Mouse (Mus musculus) gastrocnemius, adult 8-10 months (tissue): ENCODE data around the gene Zfp683. TPM values are rescaled to one million over a fixed set of nuclear protein-coding genes. Genes with fewer than 3 reads are reported as not detected.
A peak's percentile ranks its signal among the peaks of the same experiment; 100 is the strongest.

ENCODE experiments used
- DNase-seq, 2 experiments: peaks; one replicate each; pipeline ENCODE4 v3.0.0; 2022; ENCODE audit warnings: low spot score in 2 of 2
- total RNA-seq, 4 experiments: library from RNA; stranded (reverse); gene quantifications; 2 replicates each; pipeline ENCODE4 v1.2.4; 2022

Gene Zfp683
- total RNA-seq, 4 experiments from 2014 or later: not detected

DNA sequence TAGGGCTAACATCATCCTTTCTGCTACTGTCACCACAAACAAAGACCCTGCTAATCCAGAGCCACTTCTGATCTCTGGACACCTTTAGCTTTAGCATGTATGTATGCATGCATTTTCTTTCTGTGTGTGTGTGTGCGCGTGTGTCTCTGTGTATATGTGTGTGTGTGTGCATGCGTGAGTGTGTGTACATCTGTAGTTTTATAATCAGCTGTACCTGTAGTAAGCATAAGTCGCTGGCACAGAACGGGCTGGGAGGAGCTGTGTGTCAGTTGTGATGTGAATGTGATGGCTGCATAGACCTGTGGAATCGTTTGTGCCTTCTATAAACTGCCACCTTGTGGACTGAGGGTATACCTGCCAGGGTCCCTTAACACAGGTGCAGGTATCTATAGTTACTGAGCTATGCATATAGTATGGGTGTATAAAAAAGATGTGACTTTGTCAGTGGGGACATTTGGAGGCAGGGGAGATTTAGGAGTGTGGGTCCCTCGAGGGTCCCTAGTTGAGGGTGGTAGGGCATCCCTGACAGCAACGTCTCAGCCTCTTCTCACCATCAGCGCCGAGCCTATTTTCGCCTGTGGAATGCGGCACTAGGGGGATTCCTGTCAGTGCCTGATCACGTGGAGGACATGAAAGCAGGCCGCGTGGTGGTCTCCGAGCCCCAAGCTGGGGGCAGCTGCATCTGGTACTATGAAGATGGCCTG lies 37.0 kb downstream of the Zfp683 start:
- no peak for DNase-seq

DNA sequence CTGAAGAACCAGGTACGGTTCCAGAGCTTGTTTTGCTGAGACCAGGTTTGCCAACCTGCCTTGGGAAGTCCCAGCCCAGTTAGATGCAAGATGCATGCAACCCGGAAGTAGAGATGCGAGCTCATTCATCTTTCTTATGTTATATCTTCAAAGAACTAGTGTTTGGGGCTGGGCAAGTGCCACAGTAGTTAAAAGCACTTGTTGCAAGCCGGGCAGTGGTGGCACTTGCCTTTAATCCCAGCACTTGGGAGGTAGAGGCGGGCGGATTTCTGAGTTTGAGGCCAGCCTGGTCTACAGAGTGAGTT lies 37.5 kb downstream of the Zfp683 start:
- DNase-seq: no peak

DNA sequence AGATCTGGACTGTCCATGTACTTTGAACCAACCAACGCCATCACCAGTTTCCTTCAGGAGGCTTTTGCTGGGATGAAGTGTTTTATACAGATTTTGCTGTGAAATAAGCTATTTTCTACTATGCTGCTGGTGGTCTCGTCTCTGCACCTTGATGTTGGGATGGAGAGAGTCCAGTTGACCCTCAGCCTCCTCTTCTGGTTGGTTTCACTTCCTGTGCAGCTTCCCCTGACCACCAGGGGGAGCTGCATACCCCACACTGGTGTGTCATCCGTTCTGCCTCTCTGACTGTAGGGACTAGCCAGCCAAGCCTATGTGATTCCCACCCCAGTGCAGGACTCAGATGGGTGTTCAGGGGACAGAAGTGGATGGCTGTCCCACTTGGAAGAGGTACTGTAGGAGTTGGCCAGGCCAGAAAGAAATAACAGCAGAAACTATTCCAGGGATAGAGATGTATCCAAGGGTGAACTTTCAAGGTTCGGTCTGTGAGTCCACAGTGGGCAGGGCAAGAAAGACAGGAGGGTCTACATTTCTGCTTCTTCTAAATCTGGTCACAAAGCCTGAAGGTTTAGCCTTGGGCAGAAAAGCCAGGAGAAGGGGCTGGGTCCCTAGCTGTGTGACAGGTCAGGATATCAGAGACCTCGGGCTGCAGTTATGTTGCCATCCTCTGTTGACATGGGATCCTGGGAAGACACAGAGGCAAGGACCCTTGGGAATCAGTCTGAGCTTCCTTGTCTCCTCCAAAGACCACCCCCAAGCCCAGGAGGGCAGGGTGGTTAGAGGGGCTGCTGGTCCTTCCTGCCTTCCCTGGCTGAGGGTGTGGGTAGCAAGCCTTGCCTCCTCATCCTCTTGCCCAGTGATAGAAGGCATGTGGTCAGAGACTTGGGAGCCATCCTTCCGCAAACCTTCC lies 39.0 kb downstream of the Zfp683 start:
- peak in 1 of 2 experiments; percentile 28 for DNase-seq

DNA sequence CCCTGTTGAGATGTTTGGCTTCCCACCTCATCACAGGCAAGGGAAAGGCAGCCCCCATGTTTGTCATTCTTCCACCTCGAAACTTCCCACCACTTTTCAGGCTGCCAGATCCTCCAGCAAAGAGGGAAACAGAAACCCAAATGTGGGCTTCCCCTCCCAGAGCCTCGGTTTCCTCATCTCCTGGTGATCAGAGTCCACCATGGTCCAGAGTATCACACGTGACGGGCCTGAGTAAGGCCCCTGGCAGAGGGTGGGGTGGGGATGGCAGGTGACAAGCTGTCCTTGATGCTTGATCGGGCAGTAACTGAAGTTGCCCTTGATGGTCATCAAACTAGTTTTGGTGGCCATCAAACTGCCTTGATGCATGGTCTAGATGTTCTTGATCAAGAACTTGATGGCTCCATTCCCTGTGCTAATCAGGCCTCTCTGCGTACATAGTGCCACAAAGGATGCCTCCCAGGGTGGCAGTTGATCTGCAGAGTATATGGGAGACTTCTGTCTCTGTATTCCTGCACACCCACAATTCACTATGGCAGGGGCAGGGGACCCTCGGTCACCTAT lies 40.4 kb downstream of the Zfp683 start:
- no peak for DNase-seq

DNA sequence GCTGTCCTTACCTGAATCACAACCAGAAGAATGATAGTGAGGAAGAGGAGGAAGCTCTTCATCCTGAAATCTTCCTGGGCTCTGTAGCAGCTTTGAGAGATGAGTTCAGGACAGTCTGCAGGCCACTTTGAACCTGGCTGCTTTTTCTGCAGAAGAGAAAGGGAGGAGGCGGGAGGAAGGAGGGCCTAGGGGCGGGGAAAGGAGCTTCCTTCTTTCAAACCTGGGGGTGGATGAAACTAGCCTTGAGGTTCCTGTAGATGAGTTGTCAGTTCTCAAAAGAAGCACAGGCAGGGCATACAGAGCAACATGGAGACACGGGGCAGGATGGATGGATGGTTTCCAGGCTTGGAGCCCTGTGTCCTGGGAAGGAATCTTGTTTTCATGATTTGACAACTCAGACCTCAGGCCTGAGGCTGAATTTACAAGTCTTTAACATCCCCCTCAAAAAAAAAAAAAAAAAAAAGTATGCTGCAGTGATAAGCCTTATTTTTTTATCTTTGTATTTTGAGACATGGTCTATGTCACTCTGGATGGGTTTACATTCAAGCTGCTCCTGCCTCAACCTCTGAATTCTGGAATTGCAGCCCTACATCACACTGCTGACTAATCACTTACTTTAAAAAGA lies 41.4 kb downstream of the Zfp683 start, which contains the start of gene Cd52:
TSS of gene Cd52 (minus strand) at position 160 of the 625 bp plus-strand sequence.
- DNase-seq: no peak

DNA sequence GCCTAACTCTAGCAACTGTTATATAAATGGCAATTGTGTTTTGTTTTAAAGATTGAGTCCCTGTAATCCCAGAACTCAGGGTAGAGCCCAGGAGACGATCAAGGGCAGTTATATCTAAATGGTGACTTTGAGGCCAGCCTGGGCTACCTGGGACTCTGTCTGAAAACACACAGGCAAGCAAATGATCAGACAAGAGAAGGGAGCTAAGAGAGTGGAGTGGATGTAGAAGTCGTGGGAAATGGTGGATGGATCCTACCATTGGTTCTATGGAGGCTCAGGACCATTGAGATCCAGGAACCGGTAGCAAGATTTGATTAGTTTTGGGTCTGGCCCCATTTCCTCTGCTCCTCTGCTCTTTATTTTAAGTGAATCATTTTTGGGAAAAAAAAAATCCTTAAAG lies 42.5 kb downstream of the Zfp683 start:
- no peak for DNase-seq

DNA sequence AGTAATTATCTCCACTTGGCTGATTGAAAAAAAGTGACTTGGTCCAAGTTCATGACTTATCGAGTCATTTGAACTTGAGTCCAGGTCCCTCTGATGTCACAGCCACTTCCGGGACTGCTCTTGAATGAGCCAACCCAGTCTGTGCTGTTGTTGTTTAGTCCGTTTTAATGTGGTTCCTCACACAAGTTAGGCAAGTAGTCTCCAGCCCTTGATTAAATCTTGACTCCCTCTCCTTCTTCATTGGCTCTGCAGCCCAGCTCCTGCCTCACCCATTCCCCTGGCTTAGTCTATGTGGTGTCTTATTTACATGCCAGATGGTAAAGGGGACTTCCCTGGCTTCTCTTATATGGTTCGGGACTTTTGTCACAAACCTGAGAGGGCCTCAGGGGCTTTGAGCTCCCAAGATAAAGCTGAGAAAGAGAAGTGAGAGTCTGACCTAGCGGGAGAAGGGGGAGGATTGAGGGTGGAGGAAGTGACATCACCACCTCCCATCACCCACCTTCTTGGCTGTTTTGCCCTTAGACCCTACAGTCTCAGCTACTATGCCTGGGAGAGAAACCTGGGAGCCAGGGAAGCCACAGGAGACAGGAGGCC lies 43.5 kb downstream of the Zfp683 start:
- no peak for DNase-seq

DNA sequence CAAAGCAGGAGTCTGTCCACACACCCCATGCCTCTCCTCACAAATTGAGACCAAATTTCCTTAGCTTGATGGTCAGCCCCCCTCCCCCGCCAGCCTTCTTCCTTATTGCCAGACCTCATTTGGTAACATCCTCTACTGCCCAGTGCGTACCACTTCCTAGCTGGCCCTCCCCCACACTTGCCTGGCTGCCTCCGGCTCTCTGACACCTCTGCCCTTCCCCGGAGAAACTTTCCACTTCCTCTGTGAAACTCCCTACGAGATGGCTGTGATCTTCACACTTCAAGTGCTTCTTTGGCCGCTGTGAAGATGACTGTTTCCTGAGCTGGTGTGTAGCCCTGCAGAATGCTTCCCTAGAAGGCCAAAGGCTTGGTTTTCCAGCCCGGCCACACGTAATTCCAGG lies 45.0 kb downstream of the Zfp683 start:
- DNase-seq: no peak

DNA sequence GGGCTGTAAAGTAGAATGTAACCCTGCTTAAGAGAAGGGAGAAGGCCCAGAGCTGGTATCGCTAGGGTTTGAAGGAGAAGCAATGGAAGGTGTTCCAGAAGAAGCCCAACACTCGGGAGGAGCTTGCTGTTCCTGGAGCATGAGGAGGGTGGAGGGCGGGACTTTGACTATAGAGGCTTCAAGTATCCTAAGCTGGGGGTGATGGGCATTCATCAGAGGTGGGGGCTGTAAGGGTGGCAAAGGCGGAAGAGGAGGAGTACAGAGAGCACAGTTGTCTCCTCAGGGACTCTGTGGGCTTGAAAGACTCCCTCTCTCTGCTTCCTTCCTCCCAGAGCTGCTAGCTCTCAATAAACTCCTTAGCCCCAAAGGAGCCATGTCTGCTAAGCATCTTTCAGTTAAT lies 46.6 kb downstream of the Zfp683 start:
- DNase-seq: no peak

DNA sequence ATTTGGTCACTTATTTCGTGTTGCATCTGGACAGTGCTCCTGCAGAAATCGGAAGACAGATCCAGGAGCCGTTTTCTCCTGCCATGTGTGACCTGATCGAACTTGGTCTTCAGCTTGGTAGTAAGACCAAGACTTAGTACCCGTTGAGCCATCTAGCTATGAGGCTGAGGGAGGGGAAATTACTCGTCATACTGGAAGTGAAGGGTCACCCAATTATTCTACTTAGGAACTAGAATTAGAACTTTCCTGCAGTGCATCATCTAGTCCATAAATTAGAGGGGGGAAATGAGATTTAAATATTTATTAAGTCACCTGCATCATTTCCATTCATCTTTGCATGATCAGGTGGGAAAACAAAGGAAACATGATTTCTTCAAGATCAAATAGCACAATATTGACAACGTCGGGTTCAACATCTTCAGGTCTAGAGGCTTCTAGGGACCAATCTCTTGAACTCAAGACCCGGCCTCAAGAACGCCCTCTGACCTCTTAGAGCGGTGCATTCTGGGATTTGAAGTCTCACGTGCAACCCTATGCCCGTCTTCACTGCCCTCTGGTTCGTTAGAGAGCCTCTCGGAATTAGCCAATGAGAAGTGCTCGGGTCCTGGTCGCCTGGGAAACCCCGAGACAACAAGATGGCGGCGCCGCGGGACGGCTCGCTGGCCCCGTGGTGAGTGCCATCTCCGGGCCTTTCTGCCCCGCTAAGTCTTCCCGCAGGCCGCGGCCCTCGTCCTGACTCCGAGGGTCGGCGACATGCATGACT lies 48.5 kb downstream of the Zfp683 start, which contains the start of gene Ubxn11:
TSS of gene Ubxn11 (plus strand) at position 592 of the 763 bp plus-strand sequence.
- DNase-seq: peak; percentile 66 to 76

DNA sequence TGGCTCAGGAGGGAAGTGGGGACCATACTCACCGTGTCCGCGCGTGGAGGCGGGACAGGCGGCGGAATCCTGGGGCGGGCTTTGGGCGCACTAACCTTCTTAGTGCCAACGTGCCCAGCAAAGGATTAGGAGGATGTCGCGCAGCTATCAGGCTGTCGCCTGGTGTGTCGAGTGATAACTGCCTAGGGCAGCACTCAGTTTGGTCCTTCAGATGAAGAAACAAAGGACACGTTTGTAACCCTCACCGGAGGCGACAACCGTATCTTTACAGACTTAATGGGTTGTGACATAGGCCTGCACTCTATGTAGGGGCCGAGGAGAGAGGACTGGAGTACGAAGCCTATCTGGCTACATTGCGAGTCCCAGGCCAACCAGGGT lies 49.1 kb downstream of the Zfp683 start:
- DNase-seq: no peak

DNA sequence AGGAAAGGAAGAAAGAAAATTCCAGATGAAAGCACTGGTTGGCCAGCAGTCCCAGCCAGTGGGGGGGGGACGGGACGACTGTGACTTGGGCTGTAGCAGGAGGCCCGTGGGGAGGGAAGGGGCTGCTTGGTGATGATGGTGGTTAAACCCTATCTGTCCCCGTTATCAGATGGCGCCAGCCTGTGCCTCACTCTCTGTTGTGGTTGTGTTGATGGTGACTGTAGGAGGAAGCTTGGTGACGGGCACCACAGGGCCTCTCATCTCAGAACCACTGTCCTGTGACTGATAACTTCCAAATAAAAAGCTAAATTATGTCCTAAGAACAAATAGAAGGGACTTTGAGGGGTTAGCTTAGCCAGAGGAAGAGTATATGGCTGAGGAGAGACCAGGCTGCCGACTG lies 52.5 kb downstream of the Zfp683 start:
- DNase-seq: no peak

DNA sequence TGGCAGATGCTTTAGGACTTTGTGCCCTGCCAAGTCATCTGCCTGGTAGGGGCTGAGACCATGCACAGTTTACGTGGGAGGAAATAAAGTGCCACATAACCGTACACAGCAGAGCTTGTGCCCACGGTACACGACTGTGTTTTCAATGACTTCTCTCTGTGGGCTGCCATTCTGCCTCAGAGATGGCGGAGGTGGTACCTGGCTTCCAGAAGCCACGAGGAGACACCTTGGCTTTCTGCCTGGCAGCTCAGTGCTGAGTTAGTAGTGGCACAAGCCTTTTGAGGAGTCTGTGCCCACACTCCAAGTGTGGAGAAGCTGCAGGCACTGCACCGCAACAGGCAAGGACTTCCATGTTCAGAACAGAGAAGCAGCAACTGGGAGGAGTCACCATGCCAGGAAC lies 54.1 kb downstream of the Zfp683 start:
- DNase-seq: no peak

DNA sequence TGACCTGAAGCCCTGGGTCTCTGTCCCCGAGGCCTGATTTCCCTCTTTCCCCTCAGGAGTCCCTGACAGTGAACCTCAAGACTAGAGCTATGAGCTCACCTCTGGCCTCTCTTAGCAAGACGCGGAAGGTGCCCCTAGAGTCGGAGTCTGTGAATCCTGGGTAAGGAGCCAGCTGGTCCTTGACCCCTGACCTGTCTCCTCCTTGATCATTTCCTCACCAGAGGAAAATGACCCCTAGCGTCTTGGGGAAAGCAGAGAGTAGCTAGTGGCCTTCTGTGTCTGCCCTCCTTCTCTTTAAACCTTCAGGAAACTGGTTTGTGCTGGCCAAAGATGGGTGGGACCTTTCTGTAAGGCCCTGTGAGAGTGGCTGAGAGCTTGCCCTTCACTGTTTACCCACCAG lies 54.6 kb downstream of the Zfp683 start:
- DNase-seq: no peak

Other genes with a start within 250 kb of the Zfp683 start
- 1 to 10 TPM; 3.3 to 4.7 (median 4.0) TPM for gene Rps6ka1, start 166.0 kb upstream of the Zfp683 start, total RNA-seq
- 10 to 100 TPM; 28.5 to 36.6 (median 31.6) TPM for gene Hmgn2, start 85.2 kb upstream of the Zfp683 start, total RNA-seq
- 1 to 10 TPM; 8.0 to 9.1 (median 8.8) TPM for gene Dhdds, start 52.9 kb upstream of the Zfp683 start, total RNA-seq
- under 1 TPM; 0.39 to 0.96 (median 0.60) TPM for gene Lin28a, start 35.0 kb upstream of the Zfp683 start, total RNA-seq
- gene Crybg2, start 7.0 kb downstream of the Zfp683 start, total RNA-seq: not detected
- under 1 TPM in 1 of 4 experiments, not detected in 3; 0.85 TPM for gene Cd52, start 41.2 kb downstream of the Zfp683 start, total RNA-seq
- gene Ubxn11, start 48.7 kb downstream of the Zfp683 start, total RNA-seq: 1 to 10 TPM; 1.0 to 2.3 (median 1.9) TPM
- 10 to 100 TPM in 3 of 4 experiments, 1 to 10 TPM in 1; 9.0 to 16.5 (median 13.4) TPM for gene Sh3bgrl3, start 75.0 kb downstream of the Zfp683 start, total RNA-seq
- gene Cep85, start 133.3 kb downstream of the Zfp683 start, total RNA-seq: 10 to 100 TPM; 46.5 to 67.7 (median 55.8) TPM
- not detected for gene Gm7534, start 149.2 kb downstream of the Zfp683 start, total RNA-seq
- 1 to 10 TPM in 2 of 4 experiments, under 1 TPM in 2; 0.75 to 1.8 (median 1.1) TPM for gene Catsper4, start 173.5 kb downstream of the Zfp683 start, total RNA-seq
- gene Cnksr1, start 184.6 kb downstream of the Zfp683 start, total RNA-seq: 10 to 100 TPM; 48.7 to 66.3 (median 61.7) TPM
- under 1 TPM in 1 of 4 experiments, not detected in 3; 0.29 TPM for gene E130218I03Rik, start 189.8 kb downstream of the Zfp683 start, total RNA-seq
- 1 to 10 TPM; 5.0 to 7.3 (median 6.1) TPM for gene Zfp593, start 191.8 kb downstream of the Zfp683 start, total RNA-seq
- gene Gm30191, start 193.1 kb downstream of the Zfp683 start, total RNA-seq: not detected
- 1 to 10 TPM; 1.7 to 2.5 (median 1.8) TPM for gene Grrp1, start 200.3 kb downstream of the Zfp683 start, total RNA-seq
- gene Pdik1l, start 234.1 kb downstream of the Zfp683 start, total RNA-seq: 1 to 10 TPM; 2.5 to 4.1 (median 3.4) TPM